Mouse (Mus musculus) heart, postnatal 14 days (tissue): ENCODE results near the gene Nipa2. TPM values are rescaled to one million over a fixed set of nuclear protein-coding genes. Genes with fewer than 3 reads are reported as not detected.

ENCODE experiments used
- DNase-seq, 2 experiments: peaks; one replicate each; pipeline ENCODE4 v3.0.0; 2021 to 2022
- intact Hi-C: fragments of 180-260 bp; cut with DNase I; formaldehyde crosslinking; loops from one replicate; pipeline ENCODE4 v1.15.1; 2025
- long read RNA-seq, 2 experiments: library from polyadenylated mRNA; stranded (forward); transcript quantifications; one replicate each; pipeline ENCODE4 v2.0.0; 2021
- total RNA-seq, 2 experiments: library from RNA; stranded (reverse); gene quantifications; 2 replicates each; pipeline ENCODE4 v1.2.3; 2021

The Nipa2 gene
- 10 to 100 TPM; 43.9 to 46.3 TPM for total RNA-seq
- long read RNA-seq, experiment 1, transcript Nipa2-201 (7 exons, 3,197 nt), result major isoform, 11 of 20 reads
- long read RNA-seq, experiment 1, partial matches to known transcripts, result 2 of 20 reads
- long read RNA-seq, experiment 1, other reads (novel, unspliced or antisense), result 6 of 20 reads
- long read RNA-seq, experiment 2, transcript Nipa2-201 (7 exons, 3,197 nt), result major isoform, 19 of 31 reads
- long read RNA-seq, experiment 2, partial matches to known transcripts, result 2 of 31 reads
- long read RNA-seq, experiment 2, other reads (novel, unspliced or antisense), result 7 of 31 reads

- intact Hi-C loops, result loop anchor here (10.0 kb wide), 1 partner anchor 167 kb away; the partner anchor contains the start of gene Tubgcp5
- peak; percentile 93 to 97 for DNase-seq
Observed at GRCm38 (mm10) chr7:55962004-55962908, at the start of gene Nipa2. Gene Nipa2, minus strand, starts transcription at chr7:55962476.

GRCm38 (mm10) chr7:56011018-56011333 lies 48.7 kb upstream of the Nipa2 start:
- intact Hi-C loops, result no loop called here

GRCm38 (mm10) chr7:56010318-56011017 lies 48.2 kb upstream of the Nipa2 start:
- intact Hi-C loops, result no loop called here
- DNase-seq, result no peak

More at GRCm38 (mm10) chr7:56011018-56011333, 48.7 kb upstream of the Nipa2 start:
- no peak for DNase-seq

GRCm38 (mm10) chr7:55998997-55999396 lies 36.7 kb upstream of the Nipa2 start:
- intact Hi-C loops, result no loop called here
- DNase-seq, result no peak

GRCm38 (mm10) chr7:55995013-55995412 lies 32.7 kb upstream of the Nipa2 start:
- intact Hi-C loops, result no loop called here
- DNase-seq, result no peak

- no peak for DNase-seq
- intact Hi-C loops, result no loop called here
Observed at GRCm38 (mm10) chr7:55991858-55992257, 29.6 kb upstream of the Nipa2 start.

- DNase-seq, result no peak
- intact Hi-C loops, result no loop called here
Observed at GRCm38 (mm10) chr7:55991129-55991528, 28.9 kb upstream of the Nipa2 start.

- intact Hi-C loops, result loop anchor here (1.0 to 10.0 kb wide), 3 partner anchors 56 to 188 kb away; no protein-coding TSS in a partner anchor
- DNase-seq, result peak; percentile 76 to 86
Observed at GRCm38 (mm10) chr7:55986526-55987214, 24.4 kb upstream of the Nipa2 start.

GRCm38 (mm10) chr7:55984754-55985153 lies 22.5 kb upstream of the Nipa2 start:
- intact Hi-C loops, result loop anchor here (10.0 kb wide), 1 partner anchor 190 kb away; no protein-coding TSS in a partner anchor

GRCm38 (mm10) chr7:55983107-55983506 lies 20.8 kb upstream of the Nipa2 start:
- DNase-seq, result no peak
- intact Hi-C loops, result loop anchor here (10.0 kb wide), 1 partner anchor 192 kb away; no protein-coding TSS in a partner anchor

More at GRCm38 (mm10) chr7:55984754-55985153, 22.5 kb upstream of the Nipa2 start:
- DNase-seq, result no peak

- no peak for DNase-seq
- intact Hi-C loops, result loop anchor here (10.0 kb wide), 1 partner anchor 193 kb away; no protein-coding TSS in a partner anchor
Observed at GRCm38 (mm10) chr7:55982010-55982700, 19.9 kb upstream of the Nipa2 start.

GRCm38 (mm10) chr7:55981511-55981910 lies 19.2 kb upstream of the Nipa2 start:
- intact Hi-C loops, result loop anchor here (10.0 kb wide), 1 partner anchor 193 kb away; no protein-coding TSS in a partner anchor
- DNase-seq, result no peak

GRCm38 (mm10) chr7:55974429-55974828 lies 12.2 kb upstream of the Nipa2 start:
- intact Hi-C loops, result no loop called here
- no peak for DNase-seq

GRCm38 (mm10) chr7:55969415-55969814 lies 7.1 kb upstream of the Nipa2 start:
- DNase-seq, result no peak

GRCm38 (mm10) chr7:55968258-55968901 lies 6.1 kb upstream of the Nipa2 start:
- intact Hi-C loops, result loop anchor here (5.0 to 10.0 kb wide), 2 partner anchors 79 to 174 kb away; partner anchors contain the start of gene Tubgcp5

More at GRCm38 (mm10) chr7:55969415-55969814, 7.1 kb upstream of the Nipa2 start:
- intact Hi-C loops, result loop anchor here (5.0 to 10.0 kb wide), 2 partner anchors 78 to 175 kb away; partner anchors contain the start of gene Tubgcp5

GRCm38 (mm10) chr7:55966866-55967460 lies 4.7 kb upstream of the Nipa2 start:
- DNase-seq, result no peak

More at GRCm38 (mm10) chr7:55968258-55968901, 6.1 kb upstream of the Nipa2 start:
- DNase-seq, result peak in 1 of 2 experiments; percentile 10

GRCm38 (mm10) chr7:55960506-55960905 lies 1.8 kb downstream of the Nipa2 start:
- intact Hi-C loops, result loop anchor here (10.0 kb wide), 1 partner anchor 166 kb away; the partner anchor contains the start of gene Tubgcp5
- DNase-seq, result no peak

More at GRCm38 (mm10) chr7:55966866-55967460, 4.7 kb upstream of the Nipa2 start:
- intact Hi-C loops, result loop anchor here (5.0 to 10.0 kb wide), 2 partner anchors 80 to 172 kb away; partner anchors contain the start of gene Tubgcp5

GRCm38 (mm10) chr7:55959801-55960200 lies 2.5 kb downstream of the Nipa2 start:
- intact Hi-C loops, result loop anchor here (2.0 to 10.0 kb wide), 2 partner anchors 17 to 165 kb away; partner anchors contain the start of gene Tubgcp5
- no peak for DNase-seq
